Mouse (Mus musculus) CH12.LX (cell line): Measurements from ENCODE around the gene Gm47996.
"Not testable (repeated sequence)": the region's sequence is repeated elsewhere in the genome, so short reads cannot be mapped to it uniquely, and the experiment has no call there.

Experiments
- CTCF ChIP-seq, 2 experiments: IDR thresholded peaks in 1 of 2; conservative IDR thresholded peaks in 1 of 2; 2 replicates each; pipeline ENCODE4 v1.5.1; 2011 to 2012; ENCODE audit warnings: low read depth in 2 of 2, low read length in 2 of 2, improper control_type of control experiment in 1 of 2, inconsistent platforms in 1 of 2, mild to moderate bottlenecking in 1 of 2, moderate library complexity in 1 of 2
- MAFK ChIP-seq: IDR thresholded peaks from 2 replicates; pipeline ENCODE4 v1.6.1; 2011; ENCODE audit warnings: low read length, improper control_type of control experiment; ENCODE audit not compliant: insufficient replicate concordance
- MAX ChIP-seq: IDR thresholded peaks from 2 replicates; pipeline ENCODE4 v1.6.1; 2011; ENCODE audit warnings: low read length, improper control_type of control experiment
- MEF2A ChIP-seq: IDR thresholded peaks from 2 replicates; pipeline ENCODE4 v1.6.1; 2014; ENCODE audit warnings: low read depth, mild to moderate bottlenecking, inconsistent platforms, low read length, improper control_type of control experiment, borderline replicate concordance
- MYC ChIP-seq: IDR thresholded peaks from 2 replicates; pipeline ENCODE4 v1.6.1; 2011; ENCODE audit warnings: low read depth, mild to moderate bottlenecking, improper control_type of control experiment, low read length
- NRF1 ChIP-seq: IDR thresholded peaks from 2 replicates; pipeline ENCODE4 v1.6.1; 2014; ENCODE audit warnings: low read depth, mild to moderate bottlenecking, inconsistent platforms, low read length, improper control_type of control experiment, moderate library complexity
- POLR2A ChIP-seq: IDR thresholded peaks from 2 replicates; pipeline ENCODE4 v1.6.1; 2011; ENCODE audit warnings: low read depth, mild to moderate bottlenecking, improper control_type of control experiment, low read length
- SIN3A ChIP-seq: IDR thresholded peaks from 2 replicates; pipeline ENCODE4 v1.6.1; 2012; ENCODE audit warnings: low read length, improper control_type of control experiment, inconsistent platforms
- TCF12 ChIP-seq: IDR thresholded peaks from 2 replicates; pipeline ENCODE4 v1.6.1; 2014; ENCODE audit warnings: low read depth, mild to moderate bottlenecking, inconsistent platforms, low read length, improper control_type of control experiment
- USF1 ChIP-seq: IDR thresholded peaks from 2 replicates; pipeline ENCODE4 v1.6.1; 2014; ENCODE audit warnings: low read depth, mild to moderate bottlenecking, inconsistent platforms, low read length, improper control_type of control experiment

GRCm38 (mm10) chr1:151196690-151197089, 13.2 kb upstream of the Gm47996 start:
- not testable (repeated sequence) for TF ChIP-seq MEF2A; MAX; MAFK; CTCF (conservative IDR thresholded peaks at IDR 0.05 in 1 of 2, IDR thresholded peaks at IDR 0.05 in 1 of 2; ENCODE audit: low read depth in 2 of 2, low read length in 2 of 2); SIN3A; USF1; TCF12; MYC; NRF1; POLR2A
